Mouse (Mus musculus): ENCODE results near the gene Sugp1.

DNA sequence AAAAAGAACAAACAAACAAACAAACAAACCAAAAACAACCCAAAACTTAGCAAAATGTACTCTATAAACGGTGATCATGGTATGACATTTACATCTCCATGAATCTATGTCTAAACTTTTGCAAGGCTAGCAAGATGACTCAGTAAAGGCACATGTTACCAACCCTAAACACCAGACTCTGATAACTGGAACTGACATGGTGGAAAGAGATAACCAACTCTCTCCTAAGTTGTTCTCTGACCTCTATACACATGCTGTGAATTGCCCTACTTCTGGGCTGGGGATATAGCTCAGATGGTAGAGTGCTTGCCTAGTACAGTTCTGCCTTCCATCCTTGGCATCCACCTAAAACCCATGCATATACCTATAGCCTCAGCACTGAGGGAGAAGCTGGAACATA lies 4.6 kb upstream of the Sugp1 start:
- TF ChIP-seq CTCF (IDR thresholded peaks at IDR 0.05; ENCODE audit: control insufficient read depth, insufficient read depth, low read length) (no peak), POLR2A (IDR thresholded peaks at IDR 0.05; ENCODE audit: borderline replicate concordance, control insufficient read depth, low read depth, low read length) (no peak)
